33 mouse cellular contexts compared by ENCODE assay signal in the genomic region with DNA sequence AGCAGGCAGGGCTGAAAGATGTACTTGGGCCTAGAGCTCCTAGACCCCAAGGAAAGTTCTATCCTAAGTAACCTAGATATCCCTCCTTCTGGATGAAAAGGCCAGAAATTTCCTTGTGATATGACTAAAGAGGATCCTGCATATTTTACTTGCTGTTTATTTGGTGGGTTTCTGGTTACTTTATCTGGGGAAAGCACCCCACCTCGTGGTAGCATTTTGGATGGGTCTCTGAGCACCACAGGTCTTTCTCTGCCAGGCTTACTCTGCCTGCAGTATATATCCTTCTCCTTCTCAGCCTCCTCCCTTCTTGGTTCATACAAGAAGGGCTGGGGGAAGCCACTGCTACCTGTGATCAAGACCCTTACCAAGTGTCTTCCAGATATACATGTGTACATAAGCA. TPM values are rescaled to one million over a fixed set of nuclear protein-coding genes. Genes with fewer than 3 reads are reported as not detected.
DNase-seq lines count a peak whose midpoint lies in the region; ATAC-seq and TF ChIP-seq lines count a peak whose summit lies in the region.
"Had no signal": no experiment of that assay in that cellular context is flagged by ENCODE, and none has a peak within 500 bp of the region (broad histone marks: within the 10 kb centered on the region; RNA-seq: fewer than 3 reads in every experiment).

No protein-coding gene starts in this region.

- no peaks in the 10 kb centered on the region for H3K27me3 ChIP-seq in forebrain, postnatal 0 days (ENCODE audit: insufficient read depth, low read length)
- peaks cover 45% of the 10 kb centered on the region for H3K27me3 ChIP-seq in forebrain, embryonic 10.5 days (ENCODE audit: poor library complexity, severe bottlenecking)
- H3K27me3 ChIP-seq in stomach, postnatal 0 days (ENCODE audit: control insufficient read depth, insufficient read depth, low read length), result no peaks in the 10 kb centered on the region
- H3K27me3 ChIP-seq: hindbrain, embryonic 15.5 days had no signal

- H3K4me3 ChIP-seq in forebrain, postnatal 0 days (ENCODE audit: low read depth, low read length), result no peak overlapping the region
- no peak overlapping the region for H3K4me3 ChIP-seq in forebrain, embryonic 10.5 days
- H3K4me3 ChIP-seq in stomach, postnatal 0 days (ENCODE audit: low read depth, low read length), result no peak overlapping the region
- H3K4me3 ChIP-seq: embryonic facial prominence, embryonic 10.5 days; heart, adult 2 months; hindbrain, embryonic 15.5 days; kidney, embryonic 15.5 days; limb, embryonic 12.5 days; liver, embryonic 13.5 days; myocyte had no signal

- WGBS in forebrain, postnatal 0 days, result 43% methylated on average over 1 of the region's 1 CpGs
- WGBS in forebrain, embryonic 10.5 days, result 20% methylated on average over 1 of the region's 1 CpGs
- WGBS in stomach, postnatal 0 days, result 20% methylated on average over 1 of the region's 1 CpGs

- H3K36me3 ChIP-seq in forebrain, postnatal 0 days (ENCODE audit: insufficient read depth), result no peaks in the 10 kb centered on the region
- no peaks in the 10 kb centered on the region for H3K36me3 ChIP-seq in forebrain, embryonic 10.5 days (replicated peaks)
- H3K36me3 ChIP-seq in stomach, postnatal 0 days (ENCODE audit: control insufficient read depth, insufficient read depth, low read length), result no peaks in the 10 kb centered on the region
- H3K36me3 ChIP-seq: embryonic facial prominence, embryonic 10.5 days; hindbrain, embryonic 15.5 days; kidney, embryonic 15.5 days; limb, embryonic 12.5 days; liver, embryonic 13.5 days had no signal

- intact Hi-C loops in left cerebral cortex, postnatal 14 days (cut with DNase I), result no loop called here

- H3K4me2 ChIP-seq in forebrain, postnatal 0 days (ENCODE audit: low read depth), result no peak overlapping the region
- H3K4me2 ChIP-seq in stomach, postnatal 0 days (replicated peaks; ENCODE audit: low read depth), result no peak overlapping the region
- H3K4me2 ChIP-seq: hindbrain, embryonic 15.5 days; kidney, embryonic 15.5 days; limb, embryonic 12.5 days; liver, embryonic 13.5 days; midbrain, embryonic 11.5 days had no signal

- H3K9ac ChIP-seq in forebrain, postnatal 0 days, result no peak overlapping the region
- no peak overlapping the region for H3K9ac ChIP-seq in stomach, postnatal 0 days (ENCODE audit: low read length)
- H3K9ac ChIP-seq: hindbrain, embryonic 15.5 days; kidney, embryonic 15.5 days; limb, embryonic 12.5 days; liver, embryonic 13.5 days had no signal

- ATAC-seq in forebrain, postnatal 0 days, result peak; percentile 32; the same call in 1 of the 2 replicates
- ATAC-seq in stomach, postnatal 0 days (ENCODE audit: low FRiP score, low TSS enrichment), result no peak
- ATAC-seq: forebrain, embryonic 16.5 days; intestine, postnatal 0 days; lung, postnatal 0 days had no signal

- peak; percentile 13 for DNase-seq in forebrain, postnatal 0 days
- no peak for DNase-seq in forebrain, embryonic 10.5 days (ENCODE audit: extremely low spot score, low spot score)
- peak; percentile 11 to 25 for DNase-seq in left cerebral cortex, postnatal 14 days (ENCODE audit: low spot score in 2 of 2)
- no peak for DNase-seq in left cerebral cortex, adult 18-20 months (ENCODE audit: low spot score in 2 of 2)
- DNase-seq in thymus, postnatal 4 days, result peak; percentile 28
- no peak for DNase-seq in thymus, postnatal 0 days (ENCODE audit: low spot score)
- no peak for DNase-seq in stomach, postnatal 0 days (ENCODE audit: low spot score)
- no peak for DNase-seq in frontal cortex, postnatal 25 days (ENCODE audit: low spot score in 2 of 2)
- DNase-seq: adrenal gland, postnatal 14 days; cerebellum, adult 11-12 months; cerebellum, postnatal 36 days; gastrocnemius, postnatal 10 days; heart, adult 2 months; heart, postnatal 36 days; liver, embryonic 13.5 days; right cerebral cortex, postnatal 14 days; thymus, adult 2 months had no signal

- H3K27ac ChIP-seq in forebrain, postnatal 0 days (ENCODE audit: low read depth, low read length), result no peak overlapping the region
- no peak overlapping the region for H3K27ac ChIP-seq in forebrain, embryonic 10.5 days
- no peak overlapping the region for H3K27ac ChIP-seq in stomach, postnatal 0 days (replicated peaks)
- H3K27ac ChIP-seq: embryonic facial prominence, embryonic 10.5 days; heart, adult 2 months; hindbrain, embryonic 15.5 days; kidney, embryonic 15.5 days; limb, embryonic 12.5 days; liver, embryonic 13.5 days had no signal

- no peak for TF ChIP-seq EP300 in stomach, postnatal 0 days (optimal IDR thresholded peaks at IDR 0.05)

- H3K9me3 ChIP-seq in forebrain, postnatal 0 days (ENCODE audit: low read length), result no peaks in the 10 kb centered on the region
- H3K9me3 ChIP-seq in forebrain, embryonic 10.5 days, result no peaks in the 10 kb centered on the region
- no peaks in the 10 kb centered on the region for H3K9me3 ChIP-seq in stomach, postnatal 0 days (ENCODE audit: control insufficient read depth, low read length)
- H3K9me3 ChIP-seq: embryonic facial prominence, embryonic 10.5 days; hindbrain, embryonic 15.5 days; kidney, embryonic 15.5 days; limb, embryonic 12.5 days; liver, embryonic 13.5 days had no signal

- TF ChIP-seq CTCF in forebrain, postnatal 0 days (IDR thresholded peaks at IDR 0.05; ENCODE audit: low read depth), result 0 out of 2 replicates have a peak, but pooled peaks have one; percentile 23
- TF ChIP-seq CTCF in stomach, postnatal 0 days (IDR thresholded peaks at IDR 0.05; ENCODE audit: low read depth), result peak; percentile 34

- H3K4me1 ChIP-seq in forebrain, postnatal 0 days (ENCODE audit: insufficient read depth), result no peaks in the 10 kb centered on the region
- H3K4me1 ChIP-seq in forebrain, embryonic 10.5 days, result peaks cover 4% of the 10 kb centered on the region
- no peaks in the 10 kb centered on the region for H3K4me1 ChIP-seq in stomach, postnatal 0 days (replicated peaks; ENCODE audit: control insufficient read depth, insufficient read depth)
- H3K4me1 ChIP-seq: embryonic facial prominence, embryonic 10.5 days; hindbrain, embryonic 15.5 days; kidney, embryonic 15.5 days; limb, embryonic 12.5 days; liver, embryonic 13.5 days had no signal

RNA-seq across cellular contexts. Expression of gene Zfp92, which starts 1.9 kb away (rescaled TPM):
- 2.3 and 4.0 TPM in 2 replicates for total RNA-seq in forebrain, postnatal 0 days (2014; rRNA removed)
- polyA plus RNA-seq in forebrain, postnatal 0 days (2015; fragmentation: Nextera tagmentation; extraction: Ambion mirVana), result 0.54 and 0.80 TPM in 2 replicates
- 0.17 and 0.19 TPM in 2 replicates for polyA plus RNA-seq in forebrain, embryonic 10.5 days (2016; fragmentation: Nextera tagmentation; extraction: Ambion mirVana)
- 1 to 10 TPM; 1.5 to 2.1 TPM for total RNA-seq in left cerebral cortex, postnatal 14 days (2021)
- 1 to 10 TPM; 1.5 to 2.8 TPM for total RNA-seq in left cerebral cortex, adult 18-20 months (2021)
- not detected in 2 replicates for polyA plus RNA-seq in thymus, postnatal 0 days (2015; fragmentation: Nextera tagmentation; extraction: Ambion mirVana)
- polyA plus RNA-seq in stomach, postnatal 0 days (2015; fragmentation: Nextera tagmentation; extraction: Ambion mirVana), result 0.10 TPM in 2 replicates
- total RNA-seq: heart, adult 2 months; heart, postnatal 36 days had no signal
- polyA plus RNA-seq: heart, adult 2 months; heart, embryonic 14.5 days; liver, embryonic 13.5 days; myocyte; spleen, adult 2 months had no signal

RNA-seq across cellular contexts. Expression of gene Gm18336, which starts 14.2 kb away (rescaled TPM):
- total RNA-seq in forebrain, postnatal 0 days (2014; rRNA removed), result 0.19 TPM in 1 of 2 replicates, not detected in the other
- polyA plus RNA-seq in forebrain, postnatal 0 days (2015; fragmentation: Nextera tagmentation; extraction: Ambion mirVana), result 0.07 TPM in 1 of 2 replicates, not detected in the other
- not detected in 2 replicates for polyA plus RNA-seq in forebrain, embryonic 10.5 days (2016; fragmentation: Nextera tagmentation; extraction: Ambion mirVana)
- total RNA-seq in left cerebral cortex, postnatal 14 days (2021), result under 1 TPM; 0.15 TPM
- not detected for total RNA-seq in left cerebral cortex, adult 18-20 months (2021)
- not detected in 2 replicates for polyA plus RNA-seq in thymus, postnatal 0 days (2015; fragmentation: Nextera tagmentation; extraction: Ambion mirVana)
- 0.08 TPM in 1 of 2 replicates, not detected in the other for polyA plus RNA-seq in stomach, postnatal 0 days (2015; fragmentation: Nextera tagmentation; extraction: Ambion mirVana)
- total RNA-seq: adrenal gland, postnatal 14 days; gastrocnemius, postnatal 10 days; heart, adult 2 months; heart, postnatal 36 days; layer of hippocampus, adult 18-20 months had no signal
- polyA plus RNA-seq: C2C12; embryonic facial prominence, embryonic 10.5 days; forebrain, embryonic 16.5 days; heart, adult 2 months; heart, embryonic 14.5 days; hindbrain, embryonic 15.5 days; intestine, postnatal 0 days; kidney, embryonic 15.5 days; limb, embryonic 12.5 days; liver, embryonic 13.5 days; lung, postnatal 0 days; midbrain, embryonic 11.5 days; myocyte; neural tube, embryonic 14.5 days; spleen, adult 2 months; stomach, embryonic 14.5 days; thymus, adult 2 months had no signal

RNA-seq across cellular contexts. Expression of gene Trex2, which starts 22.4 kb away (rescaled TPM):
- total RNA-seq in forebrain, postnatal 0 days (2014; rRNA removed), result not detected in 2 replicates
- polyA plus RNA-seq in forebrain, postnatal 0 days (2015; fragmentation: Nextera tagmentation; extraction: Ambion mirVana), result not detected in 2 replicates
- polyA plus RNA-seq in forebrain, embryonic 10.5 days (2016; fragmentation: Nextera tagmentation; extraction: Ambion mirVana), result not detected in 2 replicates
- total RNA-seq in left cerebral cortex, postnatal 14 days (2021), result not detected
- not detected for total RNA-seq in left cerebral cortex, adult 18-20 months (2021)
- polyA plus RNA-seq in thymus, postnatal 0 days (2015; fragmentation: Nextera tagmentation; extraction: Ambion mirVana), result 0.50 and 0.77 TPM in 2 replicates
- 98.8 and 103 TPM in 2 replicates for polyA plus RNA-seq in stomach, postnatal 0 days (2015; fragmentation: Nextera tagmentation; extraction: Ambion mirVana)
- total RNA-seq: adrenal gland, postnatal 14 days; gastrocnemius, postnatal 10 days; heart, adult 2 months; heart, postnatal 36 days; layer of hippocampus, adult 18-20 months; left cerebral cortex, adult 8-10 months had no signal
- polyA plus RNA-seq: C2C12; embryonic facial prominence, embryonic 10.5 days; forebrain, embryonic 16.5 days; heart, adult 2 months; heart, embryonic 14.5 days; hindbrain, embryonic 15.5 days; intestine, postnatal 0 days; limb, embryonic 12.5 days; liver, embryonic 13.5 days; midbrain, embryonic 11.5 days; myocyte; neural tube, embryonic 14.5 days; spleen, adult 2 months; stomach, embryonic 14.5 days had no signal

RNA-seq across cellular contexts. Expression of gene Haus7, which starts 46.1 kb away (rescaled TPM):
- total RNA-seq in forebrain, postnatal 0 days (2014; rRNA removed), result 25.3 and 33.2 TPM in 2 replicates
- polyA plus RNA-seq in forebrain, postnatal 0 days (2015; fragmentation: Nextera tagmentation; extraction: Ambion mirVana), result 50.3 and 60.8 TPM in 2 replicates
- 87.8 and 88.7 TPM in 2 replicates for polyA plus RNA-seq in forebrain, embryonic 10.5 days (2016; fragmentation: Nextera tagmentation; extraction: Ambion mirVana)
- 1 to 10 TPM; 8.6 TPM for total RNA-seq in left cerebral cortex, postnatal 14 days (2021)
- total RNA-seq in left cerebral cortex, adult 18-20 months (2021), result 10 to 100 TPM; 10.8 to 11.2 TPM
- 44.7 and 46.3 TPM in 2 replicates for polyA plus RNA-seq in thymus, postnatal 0 days (2015; fragmentation: Nextera tagmentation; extraction: Ambion mirVana)
- 35.7 and 36.6 TPM in 2 replicates for polyA plus RNA-seq in stomach, postnatal 0 days (2015; fragmentation: Nextera tagmentation; extraction: Ambion mirVana)

Comparison
In these comparisons a context has a peak if more than half of its experiments do, and no peak if none do; other contexts are left out.
1. DNase-seq: peak in forebrain, postnatal 0 days (single experiment), left cerebral cortex, postnatal 14 days (2 of 2) and thymus, postnatal 4 days (single experiment); none in forebrain, embryonic 10.5 days (single experiment), left cerebral cortex, adult 18-20 months (0 of 2), thymus, postnatal 0 days (single experiment), stomach, postnatal 0 days (single experiment) and frontal cortex, postnatal 25 days (0 of 2).
2. RNA of gene Trex2, which starts 22.4 kb away (polyA plus RNA-seq): 98.8 to 103 TPM in stomach, postnatal 0 days; 0.50 to 0.77 TPM in thymus, postnatal 0 days, not detected in forebrain, postnatal 0 days and not detected in forebrain, embryonic 10.5 days; every median in the first group is over 10 times any median in the second.